Mouse (Mus musculus) forebrain, embryonic 12.5 days (tissue): ENCODE results near the gene Gm49337. TPM values are rescaled to one million over a fixed set of nuclear protein-coding genes. Genes with fewer than 3 reads are reported as not detected.
A peak's percentile ranks its signal among the peaks of the same experiment; 100 is the strongest.
"Not testable (repeated sequence)": the region's sequence is repeated elsewhere in the genome, so short reads cannot be mapped to it uniquely, and the experiment has no call there.

Experiments
- ATAC-seq: fragments of 200-750 bp; cut with Nextera tagmentation; 2 replicates; pipeline ENCODE4 v1.8.0; 2017; ENCODE audit warnings: moderate TSS enrichment; ENCODE audit not compliant: low FRiP score
- H3K27ac ChIP-seq: fragments of 300-500 bp; sonication (generic); 2 replicates; pipeline ENCODE4 v1.5.1; 2016; ENCODE audit warnings: mild to moderate bottlenecking
- H3K27me3 ChIP-seq: fragments of 300-500 bp; sonication (generic); 2 replicates; pipeline ENCODE4 v1.6.1; 2016; ENCODE audit warnings: mild to moderate bottlenecking
- H3K36me3 ChIP-seq: fragments of 300-500 bp; sonication (generic); replicated peaks from 2 replicates; pipeline ENCODE4 v1.6.1; 2016; ENCODE audit warnings: mild to moderate bottlenecking
- H3K4me1 ChIP-seq: fragments of 300-500 bp; sonication (generic); 2 replicates; pipeline ENCODE4 v1.6.1; 2016
- H3K4me2 ChIP-seq: fragments of 300-500 bp; sonication (generic); 2 replicates; pipeline ENCODE4 v1.6.1; 2016; ENCODE audit warnings: mild to moderate bottlenecking, moderate library complexity
- H3K4me3 ChIP-seq: fragments of 300-500 bp; sonication (generic); replicated peaks from 2 replicates; pipeline ENCODE4 v1.5.1; 2016; ENCODE audit warnings: mild to moderate bottlenecking
- H3K9ac ChIP-seq: fragments of 300-500 bp; sonication (generic); 2 replicates; pipeline ENCODE4 v1.6.1; 2016; ENCODE audit warnings: mild to moderate bottlenecking
- H3K9me3 ChIP-seq: fragments of 300-500 bp; sonication (generic); 2 replicates; pipeline ENCODE4 v1.6.1; 2016
- WGBS: fragments of 180-500 bp; shearing (Covaris S2); methylation state at CpG from one replicate; pipeline ENCODE4 v1.1.7; 2016; 5-methylcytosine and 5-hydroxymethylcytosine counted together
- polyA plus RNA-seq: library from polyadenylated mRNA; unstranded; fragments of >200 nt; fragmentation: Nextera tagmentation; extraction: Ambion mirVana; gene quantifications from 2 replicates; pipeline ENCODE4 v1.2.1, GENCODE M21; 2016

Gm49337 gene
- polyA plus RNA-seq, 1 experiment from 2014 or later = not detected

GRCm38 (mm10) chr4:116182745-116183144, 9.6 kb downstream of the Gm49337 start:
- Histone ChIP-seq H3K27ac (no peak overlapping the region), H3K4me2 (peak overlapping the region; percentile 41), H3K4me1 (peaks cover 6% of the 10 kb centered on the region), H3K9ac (no peak overlapping the region), H3K36me3 (no peaks in the 10 kb centered on the region), H3K9me3 (no peaks in the 10 kb centered on the region), H3K4me3 (0 out of 2 replicates have a peak overlapping the region, but pooled peaks have one; percentile 10), H3K27me3 (0 out of 2 replicates have a peak, but pooled peaks cover 4% of the 10 kb centered on the region)
- WGBS = 5% methylated on average over 12 of the region's 12 CpGs
- ATAC-seq = no peak

DNA sequence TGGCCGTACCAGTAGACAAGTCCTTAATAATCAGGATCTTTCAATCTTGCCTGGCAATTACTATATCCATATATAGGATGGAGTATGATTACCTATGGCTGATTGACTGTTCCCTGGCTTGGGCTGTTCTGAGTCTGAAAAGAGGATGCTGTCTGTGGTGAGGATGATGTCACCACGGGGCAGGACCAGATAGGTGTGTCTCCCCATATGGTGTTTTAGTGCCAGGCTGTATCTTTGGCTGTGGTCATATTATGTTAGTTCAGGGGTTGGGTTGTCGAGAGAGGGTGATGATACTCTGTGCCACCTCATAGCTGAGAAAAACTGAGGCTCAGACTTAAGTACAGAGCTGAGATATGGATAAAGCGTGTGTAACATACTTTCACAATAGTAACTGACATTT, 11.9 kb downstream of the Gm49337 start:
- Histone ChIP-seq H3K36me3 (no peaks in the 10 kb centered on the region), H3K9ac (no peak overlapping the region), H3K9me3 (no peaks in the 10 kb centered on the region), H3K4me3 (no peak overlapping the region), H3K4me2 (no peak overlapping the region), H3K4me1 (peaks cover 6% of the 10 kb centered on the region), H3K27me3 (0 out of 2 replicates have a peak, but pooled peaks cover 4% of the 10 kb centered on the region), H3K27ac (no peak overlapping the region)
- no peak for ATAC-seq
- 93% methylated on average over 4 of the region's 4 CpGs for WGBS

DNA sequence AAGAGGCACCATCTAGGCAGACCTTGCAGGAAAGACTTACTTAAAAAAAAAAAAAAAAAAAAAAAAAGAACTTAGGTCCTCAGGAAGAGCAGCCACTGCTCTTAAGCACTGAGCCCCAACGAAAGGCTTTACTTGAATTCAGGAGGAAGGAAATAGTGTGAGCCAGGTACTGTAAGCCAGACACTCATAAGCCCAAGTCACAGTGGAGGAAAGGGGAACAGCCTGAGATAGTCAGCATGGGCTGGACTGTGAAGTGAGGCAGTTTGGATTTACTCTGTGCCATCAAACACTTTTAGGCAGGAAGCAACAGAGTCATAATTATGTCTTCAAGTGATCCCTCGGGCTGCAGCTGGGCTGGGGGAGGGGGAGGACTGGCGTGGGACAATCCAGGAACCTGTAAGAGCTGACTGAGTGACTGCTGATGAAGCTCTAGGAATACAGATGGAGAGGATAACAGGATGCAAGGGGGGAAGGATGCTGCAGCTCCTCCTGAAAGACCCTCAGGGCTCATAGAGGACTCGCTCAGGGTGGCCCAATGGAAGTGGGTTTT, 19.2 kb downstream of the Gm49337 start:
- 62% methylated on average over 4 of the region's 4 CpGs for WGBS

GRCm38 (mm10) chr4:116193583-116194383, 20.6 kb downstream of the Gm49337 start:
- Histone ChIP-seq H3K9me3 (no peaks in the 10 kb centered on the region), H3K4me2 (no peak overlapping the region), H3K4me3 (no peak overlapping the region), H3K4me1 (peaks cover 3% of the 10 kb centered on the region; the same call in 1 of the 2 replicates), H3K27ac (no peak overlapping the region), H3K9ac (no peak overlapping the region), H3K27me3 (no peaks in the 10 kb centered on the region), H3K36me3 (no peaks in the 10 kb centered on the region)
- no peak for ATAC-seq
- 70% methylated on average over 9 of the region's 9 CpGs for WGBS

More for the DNA sequence above, 19.2 kb downstream of the Gm49337 start:
- Histone ChIP-seq H3K27me3 (no peaks in the 10 kb centered on the region), H3K9ac (no peak overlapping the region), H3K4me1 (peaks cover 3% of the 10 kb centered on the region; the same call in 1 of the 2 replicates), H3K4me3 (no peak overlapping the region), H3K27ac (no peak overlapping the region), H3K4me2 (no peak overlapping the region), H3K9me3 (no peaks in the 10 kb centered on the region), H3K36me3 (no peaks in the 10 kb centered on the region)
- no peak for ATAC-seq

DNA sequence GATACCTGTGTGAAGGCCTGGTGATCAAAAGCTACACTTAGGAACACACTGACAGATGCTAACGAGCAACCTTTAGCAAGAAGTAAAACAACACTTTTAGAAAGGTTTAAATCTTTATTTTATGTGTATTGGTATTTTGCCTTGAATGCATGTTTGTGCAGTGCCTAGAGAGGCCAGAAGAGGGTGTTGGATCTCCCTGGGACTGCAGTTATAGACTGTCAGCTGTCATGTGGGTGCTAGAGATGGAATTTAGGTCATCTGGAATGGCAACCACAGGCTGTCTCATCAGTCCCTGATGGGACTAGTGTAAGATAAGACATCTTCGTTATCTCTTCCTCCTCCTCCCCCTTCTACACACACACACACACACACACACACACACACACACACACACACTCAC, 25.2 kb downstream of the Gm49337 start:
- no peak overlapping the region for H3K4me2 ChIP-seq
- H3K27me3 ChIP-seq = no peaks in the 10 kb centered on the region
- H3K36me3 ChIP-seq = no peaks in the 10 kb centered on the region
- H3K9ac ChIP-seq = no peak overlapping the region
- H3K27ac ChIP-seq = no peak overlapping the region
- no peak for ATAC-seq
- H3K4me1 ChIP-seq = peaks cover 3% of the 10 kb centered on the region; the same call in 1 of the 2 replicates
- 79% methylated on average over 2 of the region's 2 CpGs for WGBS
- no peaks in the 10 kb centered on the region for H3K9me3 ChIP-seq
- H3K4me3 ChIP-seq = no peak overlapping the region

- Histone ChIP-seq H3K9me3 (no peaks in the 10 kb centered on the region), H3K36me3 (no peaks in the 10 kb centered on the region), H3K27me3 (no peaks in the 10 kb centered on the region), H3K4me1 (no peaks in the 10 kb centered on the region), H3K4me2 (no peak overlapping the region), H3K4me3 (no peak overlapping the region), H3K9ac (no peak overlapping the region), H3K27ac (no peak overlapping the region)
- WGBS = 86% methylated on average over 3 of the region's 3 CpGs
- no peak for ATAC-seq
Observed at GRCm38 (mm10) chr4:116204422-116204821, 31.2 kb downstream of the Gm49337 start.

DNA sequence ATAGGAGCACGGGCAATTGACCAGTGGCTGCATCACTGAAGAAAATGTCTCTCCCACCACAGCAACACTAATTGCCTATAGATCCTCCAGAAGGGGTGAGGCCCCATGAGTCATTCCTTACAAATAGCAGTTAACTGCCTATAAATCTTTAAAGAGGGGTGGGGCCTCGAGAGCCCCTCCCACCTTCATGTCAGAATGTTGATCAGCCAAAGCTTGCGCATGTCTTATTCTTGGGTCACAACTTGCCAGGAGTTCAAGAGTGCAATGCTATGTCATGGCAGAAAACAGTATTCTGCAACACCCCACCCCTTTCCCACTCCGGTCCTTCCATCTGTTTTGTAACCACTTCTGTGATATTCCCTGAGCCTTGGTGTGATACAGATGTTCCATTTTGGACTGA, 33.3 kb downstream of the Gm49337 start:
- H3K36me3 ChIP-seq = no peaks in the 10 kb centered on the region
- H3K4me3 ChIP-seq = no peak overlapping the region
- no peak overlapping the region for H3K4me2 ChIP-seq
- WGBS = 91% methylated on average over 4 of the region's 4 CpGs
- ATAC-seq = no peak
- H3K4me1 ChIP-seq = no peaks in the 10 kb centered on the region
- no peak overlapping the region for H3K9ac ChIP-seq
- H3K27ac ChIP-seq = no peak overlapping the region
- H3K9me3 ChIP-seq = no peaks in the 10 kb centered on the region
- H3K27me3 ChIP-seq = no peaks in the 10 kb centered on the region

- Histone ChIP-seq H3K27me3 (no peaks in the 10 kb centered on the region), H3K4me2 (no peak overlapping the region), H3K36me3 (no peaks in the 10 kb centered on the region), H3K4me3 (no peak overlapping the region), H3K27ac (no peak overlapping the region), H3K9me3 (no peaks in the 10 kb centered on the region), H3K4me1 (no peaks in the 10 kb centered on the region), H3K9ac (no peak overlapping the region)
- 82% methylated on average over 1 of the region's 1 CpGs for WGBS
- no peak for ATAC-seq
Observed at GRCm38 (mm10) chr4:116208891-116209290, 35.7 kb downstream of the Gm49337 start.

GRCm38 (mm10) chr4:116215895-116216605, 42.9 kb downstream of the Gm49337 start:
- ATAC-seq = no peak
- WGBS = 90% methylated on average over 2 of the region's 2 CpGs
- no peaks in the 10 kb centered on the region for H3K27me3 ChIP-seq
- no peak overlapping the region for H3K4me2 ChIP-seq
- H3K36me3 ChIP-seq = no peaks in the 10 kb centered on the region
- peaks cover 9% of the 10 kb centered on the region for H3K4me1 ChIP-seq
- no peaks in the 10 kb centered on the region for H3K9me3 ChIP-seq
- no peak overlapping the region for H3K4me3 ChIP-seq
- H3K9ac ChIP-seq = no peak overlapping the region
- 0 out of 2 replicates have a peak overlapping the region, but pooled peaks have one; percentile 25 for H3K27ac ChIP-seq

DNA sequence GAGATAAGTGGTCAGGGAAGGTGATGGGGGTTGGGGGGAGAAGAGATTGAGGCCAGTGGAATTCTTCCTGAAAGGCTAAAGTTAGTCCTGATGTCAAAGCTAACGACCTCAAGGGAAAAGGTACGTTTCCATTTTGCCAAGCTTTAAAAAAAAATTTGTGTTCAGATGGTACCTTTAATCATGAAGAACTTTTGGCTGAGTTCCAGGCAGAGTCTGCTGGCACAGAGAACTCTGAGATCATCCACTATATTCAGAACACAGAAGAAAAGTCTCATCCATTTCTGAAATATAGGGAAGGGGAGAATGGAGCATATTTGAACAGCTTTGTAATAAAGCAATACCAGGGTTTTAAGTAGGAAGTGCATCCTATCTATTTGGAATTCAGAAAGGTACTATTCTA, 43.9 kb downstream of the Gm49337 start:
- H3K9ac ChIP-seq = no peak overlapping the region
- H3K4me1 ChIP-seq = peaks cover 9% of the 10 kb centered on the region
- no peaks in the 10 kb centered on the region for H3K36me3 ChIP-seq
- H3K4me2 ChIP-seq = no peak overlapping the region
- no peak for ATAC-seq
- H3K27ac ChIP-seq = no peak overlapping the region
- H3K27me3 ChIP-seq = no peaks in the 10 kb centered on the region
- no peaks in the 10 kb centered on the region for H3K9me3 ChIP-seq
- WGBS = 61% methylated on average over 2 of the region's 2 CpGs
- no peak overlapping the region for H3K4me3 ChIP-seq

GRCm38 (mm10) chr4:116217661-116218060, 44.5 kb downstream of the Gm49337 start:
- not testable (repeated sequence) for H3K9me3 ChIP-seq, H3K4me3 ChIP-seq, H3K27ac ChIP-seq, ATAC-seq, H3K36me3 ChIP-seq, H3K4me1 ChIP-seq, H3K9ac ChIP-seq, H3K27me3 ChIP-seq, H3K4me2 ChIP-seq
- WGBS = 100% methylated on average over 1 of the region's 1 CpGs

- no peak overlapping the region for H3K4me3 ChIP-seq
- no peaks in the 10 kb centered on the region for H3K36me3 ChIP-seq
- H3K9me3 ChIP-seq = no peaks in the 10 kb centered on the region
- H3K4me2 ChIP-seq = no peak overlapping the region
- peaks cover 9% of the 10 kb centered on the region for H3K4me1 ChIP-seq
- no peak overlapping the region for H3K9ac ChIP-seq
- 83% methylated on average over 1 of the region's 1 CpGs for WGBS
- ATAC-seq = no peak
- H3K27me3 ChIP-seq = no peaks in the 10 kb centered on the region
- peak overlapping the region; percentile 100 for H3K27ac ChIP-seq
Observed at GRCm38 (mm10) chr4:116219056-116219455, 45.9 kb downstream of the Gm49337 start.
